Mouse (Mus musculus) thymus, adult 18-20 months (tissue): Measurements from ENCODE around the gene Uba6.
A peak's percentile ranks its signal among the peaks of the same experiment; 100 is the strongest.

ENCODE experiments used
- DNase-seq, 2 experiments: peaks; one replicate each; pipeline ENCODE4 v3.0.0; 2022; ENCODE audit warnings: mixed read lengths in 2 of 2

Gene Uba6

GRCm38 (mm10) chr5:86071538-86071937 lies 101.1 kb downstream of the Uba6 start, which contains the start of gene Stap1:
Gene Stap1, plus strand, starts transcription at chr5:86071746.
- peak; percentile 15 to 52 for DNase-seq

DNA sequence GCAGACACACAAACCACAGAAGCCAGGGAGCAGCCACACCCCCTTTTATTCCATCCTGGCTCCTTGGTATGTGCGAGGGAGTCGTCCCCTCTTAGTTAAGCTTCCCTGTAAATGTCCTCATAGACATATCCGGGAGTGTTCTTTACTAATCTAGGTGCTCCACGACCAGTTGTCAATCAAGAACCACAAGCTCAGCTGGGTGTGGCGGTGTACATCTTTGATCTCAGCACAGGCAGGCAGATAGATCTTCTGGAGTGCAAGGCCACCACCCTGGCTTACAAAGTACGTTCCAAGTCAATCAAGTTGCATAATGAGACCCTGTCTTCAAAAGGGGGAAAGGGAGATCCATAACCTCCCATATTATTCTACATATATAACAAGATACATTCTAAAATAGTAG lies 103.5 kb downstream of the Uba6 start:
- no peak for DNase-seq

DNA sequence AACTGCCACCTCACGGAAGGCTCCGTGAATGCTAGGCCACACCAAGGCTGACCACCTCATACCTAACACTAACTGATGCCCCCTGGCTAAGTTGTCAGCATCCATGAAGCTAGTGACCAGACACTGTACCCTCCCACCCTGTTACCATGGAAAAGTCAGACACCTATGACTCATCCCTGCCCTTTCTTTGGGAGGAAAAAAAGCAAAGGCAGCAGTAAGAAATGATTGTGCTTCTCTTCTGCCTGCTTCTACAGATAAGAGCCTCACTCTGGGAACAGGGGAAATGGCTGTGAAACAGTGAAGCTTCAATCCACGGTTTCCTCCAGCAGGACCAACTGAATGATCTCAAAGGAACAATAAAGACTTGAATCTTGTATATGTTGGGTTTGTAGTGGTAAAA lies 104.2 kb downstream of the Uba6 start:
- no peak for DNase-seq

DNA sequence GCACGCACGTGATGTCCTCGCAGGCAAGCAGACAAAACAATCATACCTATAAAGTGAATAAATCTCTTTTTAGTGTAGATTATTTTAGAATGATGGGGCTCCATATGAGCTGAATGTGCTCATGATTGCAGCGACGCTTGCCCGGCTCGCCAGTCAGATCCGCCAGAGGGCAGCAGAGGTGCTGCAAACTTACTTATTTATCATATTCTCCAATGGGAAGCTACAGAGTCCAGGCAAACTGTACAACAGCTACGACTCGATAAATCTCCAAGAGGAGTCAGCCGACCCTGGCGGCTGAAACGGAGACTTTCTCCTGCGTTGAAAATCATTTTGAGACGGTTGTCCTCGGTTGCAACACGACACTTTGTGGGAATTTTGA lies 106.1 kb downstream of the Uba6 start:
- peak; percentile 76 to 83 for DNase-seq

- DNase-seq, result no peak
Observed at GRCm38 (mm10) chr5:86065876-86066550, 106.6 kb downstream of the Uba6 start.

DNA sequence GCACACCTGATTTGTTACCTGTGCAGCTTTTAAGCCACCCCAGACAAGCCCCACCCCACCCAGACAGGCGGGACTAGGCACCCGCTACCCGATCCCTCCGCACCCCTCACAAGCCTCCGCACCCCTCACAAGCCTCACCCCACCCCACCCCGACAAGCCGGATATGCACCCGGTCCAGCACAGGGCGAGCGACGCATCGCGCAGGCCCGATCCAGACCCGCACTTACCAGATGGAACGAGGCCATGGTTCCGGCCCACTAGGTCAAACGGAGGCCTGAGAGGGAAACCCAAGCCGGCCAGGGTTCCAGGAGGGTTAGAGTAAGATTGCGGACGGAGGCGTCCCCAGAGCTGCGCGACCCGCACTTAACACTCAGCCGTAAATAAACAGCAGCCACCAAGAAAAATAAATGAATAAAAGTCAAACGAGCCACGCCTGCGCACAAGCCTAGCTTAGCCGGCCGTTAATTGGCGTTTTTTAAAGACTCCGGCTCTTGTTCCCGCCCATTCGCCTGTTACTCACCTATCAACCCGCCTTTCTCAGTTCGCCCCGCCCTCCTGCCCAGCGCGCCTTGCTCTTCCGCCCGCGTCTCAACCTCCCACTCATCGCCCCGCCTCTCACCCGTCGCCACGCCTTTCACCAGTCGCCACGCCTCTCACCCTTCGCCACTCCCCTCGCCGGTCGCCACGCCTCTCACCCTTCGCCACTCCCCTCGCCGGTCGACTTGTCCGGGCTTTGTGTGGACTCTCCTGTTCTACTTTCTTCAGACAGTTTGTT lies 107.3 kb downstream of the Uba6 start, which contains the start of gene Cenpc1:
TSS of gene Cenpc1 (minus strand) at position 483 of the 775 bp plus-strand sequence.
- DNase-seq, result peak; percentile 95

- no peak for DNase-seq
Observed at GRCm38 (mm10) chr5:86063501-86063900, 109.1 kb downstream of the Uba6 start.
